Mouse (Mus musculus) lung, embryonic 16.5 days (tissue): ENCODE results near the gene Rbl1. TPM values are rescaled to one million over a fixed set of nuclear protein-coding genes. Genes with fewer than 3 reads are reported as not detected.

Source experiments
- ATAC-seq: fragments of 200-750 bp; cut with Nextera tagmentation; 2 replicates; pipeline ENCODE4 v1.8.0; 2017; ENCODE audit warnings: low read depth, mild to moderate bottlenecking, moderate library complexity
- H3K27ac ChIP-seq: fragments of 300-500 bp; sonication (generic); 2 replicates; pipeline ENCODE4 v1.5.1; 2014; ENCODE audit warnings: mild to moderate bottlenecking, control low read depth, low read length
- H3K27me3 ChIP-seq: fragments of 300-500 bp; sonication (generic); 2 replicates; pipeline ENCODE4 v1.6.1; 2014; ENCODE audit warnings: low read depth, low read length, mixed read lengths; ENCODE audit not compliant: control insufficient read depth, insufficient read depth
- H3K36me3 ChIP-seq: fragments of 300-500 bp; sonication (generic); 2 replicates; pipeline ENCODE4 v1.6.1; 2014; ENCODE audit warnings: low read length; ENCODE audit not compliant: control insufficient read depth, insufficient read depth
- H3K4me1 ChIP-seq: fragments of 300-500 bp; sonication (generic); replicated peaks from 2 replicates; pipeline ENCODE4 v1.6.1; 2014; ENCODE audit warnings: low read length, mixed read lengths; ENCODE audit not compliant: control insufficient read depth, insufficient read depth
- H3K4me2 ChIP-seq: fragments of 300-500 bp; sonication (generic); 2 replicates; pipeline ENCODE4 v1.6.1; 2014; ENCODE audit warnings: low read depth, low read length, control low read depth
- H3K4me3 ChIP-seq: fragments of 300-500 bp; sonication (generic); 2 replicates; pipeline ENCODE4 v1.5.1; 2014; ENCODE audit warnings: mild to moderate bottlenecking, low read length, control low read depth
- H3K9ac ChIP-seq: fragments of 300-500 bp; sonication (generic); 2 replicates; pipeline ENCODE4 v1.6.1; 2014; ENCODE audit warnings: low read length, control low read depth
- H3K9me3 ChIP-seq: fragments of 300-500 bp; sonication (generic); 2 replicates; pipeline ENCODE4 v1.6.1; 2016; ENCODE audit warnings: low read length; ENCODE audit not compliant: control insufficient read depth
- WGBS: fragments of 180-500 bp; shearing (Covaris S2); extraction: QIAGEN DNeasy Blood & Tissue Kit; methylation state at CpG from one replicate; pipeline ENCODE4 v1.1.7; 2014; 5-methylcytosine and 5-hydroxymethylcytosine counted together
- polyA plus RNA-seq: library from polyadenylated mRNA; unstranded; fragments of >200 nt; fragmentation: Nextera tagmentation; extraction: Ambion mirVana; gene quantifications from 2 replicates; pipeline ENCODE4 v1.2.1, GENCODE M21; 2015

The Rbl1 gene
- polyA plus RNA-seq, 1 experiment from 2014 or later, result 30.4 TPM

GRCm38 (mm10) chr2:157137959-157138731 is 66.2 kb downstream of the Rbl1 start:
- Histone ChIP-seq H3K9ac (no peak overlapping the region), H3K4me2 (no peak overlapping the region), H3K36me3 (no peaks in the 10 kb centered on the region), H3K4me3 (no peak overlapping the region), H3K9me3 (no peaks in the 10 kb centered on the region), H3K27ac (no peak overlapping the region), H3K27me3 (no peaks in the 10 kb centered on the region), H3K4me1 (peaks cover 11% of the 10 kb centered on the region)
- 84% methylated on average over 9 of the region's 9 CpGs for WGBS
- no peak for ATAC-seq

- WGBS, result 40% methylated on average over 2 of the region's 2 CpGs
- H3K27me3 ChIP-seq, result no peaks in the 10 kb centered on the region
- H3K4me1 ChIP-seq, result peaks cover 12% of the 10 kb centered on the region
- no peak overlapping the region for H3K4me2 ChIP-seq
- 0 out of 2 replicates have a peak, but pooled peaks have one; percentile 23 for ATAC-seq
- no peak overlapping the region for H3K9ac ChIP-seq
- no peak overlapping the region for H3K4me3 ChIP-seq
- no peaks in the 10 kb centered on the region for H3K9me3 ChIP-seq
- H3K36me3 ChIP-seq, result no peaks in the 10 kb centered on the region
- H3K27ac ChIP-seq, result peak overlapping the region; percentile 25
These were observed 67.7 kb downstream of the Rbl1 start for GRCm38 (mm10) chr2:157136646-157137045.

GRCm38 (mm10) chr2:157136176-157136575 is 68.2 kb downstream of the Rbl1 start:
- 83% methylated on average over 4 of the region's 4 CpGs for WGBS
- Histone ChIP-seq H3K4me1 (peaks cover 12% of the 10 kb centered on the region), H3K9ac (no peak overlapping the region)

GRCm38 (mm10) chr2:157135529-157136120 is 68.7 kb downstream of the Rbl1 start:
- WGBS, result 77% methylated on average over 10 of the region's 10 CpGs
- Histone ChIP-seq H3K9me3 (no peaks in the 10 kb centered on the region), H3K27ac (peak overlapping the region; percentile 91), H3K4me1 (peaks cover 16% of the 10 kb centered on the region), H3K27me3 (no peaks in the 10 kb centered on the region), H3K4me3 (peak overlapping the region; percentile 87), H3K36me3 (no peaks in the 10 kb centered on the region), H3K4me2 (peak overlapping the region; percentile 82), H3K9ac (peak overlapping the region; percentile 60)
- ATAC-seq, result no peak; the same call in 1 of the 2 replicates

More at GRCm38 (mm10) chr2:157136176-157136575, 68.2 kb downstream of the Rbl1 start:
- Histone ChIP-seq H3K27me3 (no peaks in the 10 kb centered on the region), H3K4me3 (no peak overlapping the region), H3K4me2 (no peak overlapping the region), H3K9me3 (no peaks in the 10 kb centered on the region), H3K27ac (0 out of 2 replicates have a peak overlapping the region, but pooled peaks have one; percentile 36), H3K36me3 (no peaks in the 10 kb centered on the region)
- ATAC-seq, result no peak

GRCm38 (mm10) chr2:157135014-157135413 is 69.3 kb downstream of the Rbl1 start, which contains the start of gene Samhd1:
Gene Samhd1 (minus strand): TSS chr2:157135265.
- Histone ChIP-seq H3K4me3 (peak within 1 kb of the TSS; percentile 87), H3K36me3 (no peaks in the 10 kb centered on the region), H3K9me3 (no peaks in the 10 kb centered on the region), H3K4me2 (peak within 1 kb of the TSS; percentile 82), H3K27me3 (no peaks in the 10 kb centered on the region), H3K4me1 (peaks cover 16% of the 10 kb centered on the region), H3K27ac (peak within 1 kb of the TSS; percentile 91), H3K9ac (peak within 1 kb of the TSS; percentile 84)
- under 1% methylated on average over 32 of the region's 32 CpGs for WGBS
- ATAC-seq, result peak; percentile 93

GRCm38 (mm10) chr2:157134479-157134931 is 69.8 kb downstream of the Rbl1 start:
- WGBS, result under 1% methylated on average over 25 of the region's 25 CpGs
- Histone ChIP-seq H3K27me3 (no peaks in the 10 kb centered on the region), H3K27ac (peak overlapping the region; percentile 90), H3K9me3 (no peaks in the 10 kb centered on the region), H3K4me3 (peak overlapping the region; percentile 87), H3K36me3 (no peaks in the 10 kb centered on the region), H3K4me2 (peak overlapping the region; percentile 82), H3K4me1 (peaks cover 16% of the 10 kb centered on the region), H3K9ac (peak overlapping the region; percentile 84)
- peak; percentile 49 for ATAC-seq

GRCm38 (mm10) chr2:157133769-157134478 is 70.4 kb downstream of the Rbl1 start:
- Histone ChIP-seq H3K4me1 (peaks cover 16% of the 10 kb centered on the region), H3K27ac (peak overlapping the region; percentile 90), H3K36me3 (no peaks in the 10 kb centered on the region), H3K9me3 (no peaks in the 10 kb centered on the region), H3K4me2 (peak overlapping the region; percentile 82), H3K27me3 (no peaks in the 10 kb centered on the region), H3K4me3 (peak overlapping the region; percentile 87), H3K9ac (peak overlapping the region; percentile 84)
- WGBS, result 11% methylated on average over 11 of the region's 11 CpGs
- peak; percentile 1; the same call in 1 of the 2 replicates for ATAC-seq

- WGBS, result 68% methylated on average over 3 of the region's 3 CpGs
- no peak overlapping the region for H3K27ac ChIP-seq
- peaks cover 16% of the 10 kb centered on the region for H3K4me1 ChIP-seq
- no peaks in the 10 kb centered on the region for H3K36me3 ChIP-seq
- peak overlapping the region; percentile 82; the same call in 1 of the 2 replicates for H3K4me2 ChIP-seq
- H3K9me3 ChIP-seq, result no peaks in the 10 kb centered on the region
- no peak overlapping the region for H3K9ac ChIP-seq
- no peaks in the 10 kb centered on the region for H3K27me3 ChIP-seq
- no peak for ATAC-seq
- H3K4me3 ChIP-seq, result no peak overlapping the region
These were observed 71.4 kb downstream of the Rbl1 start for GRCm38 (mm10) chr2:157132686-157133540.
